Comparison of ENCODE assay signal across 10 mouse cellular contexts in the genomic region with DNA sequence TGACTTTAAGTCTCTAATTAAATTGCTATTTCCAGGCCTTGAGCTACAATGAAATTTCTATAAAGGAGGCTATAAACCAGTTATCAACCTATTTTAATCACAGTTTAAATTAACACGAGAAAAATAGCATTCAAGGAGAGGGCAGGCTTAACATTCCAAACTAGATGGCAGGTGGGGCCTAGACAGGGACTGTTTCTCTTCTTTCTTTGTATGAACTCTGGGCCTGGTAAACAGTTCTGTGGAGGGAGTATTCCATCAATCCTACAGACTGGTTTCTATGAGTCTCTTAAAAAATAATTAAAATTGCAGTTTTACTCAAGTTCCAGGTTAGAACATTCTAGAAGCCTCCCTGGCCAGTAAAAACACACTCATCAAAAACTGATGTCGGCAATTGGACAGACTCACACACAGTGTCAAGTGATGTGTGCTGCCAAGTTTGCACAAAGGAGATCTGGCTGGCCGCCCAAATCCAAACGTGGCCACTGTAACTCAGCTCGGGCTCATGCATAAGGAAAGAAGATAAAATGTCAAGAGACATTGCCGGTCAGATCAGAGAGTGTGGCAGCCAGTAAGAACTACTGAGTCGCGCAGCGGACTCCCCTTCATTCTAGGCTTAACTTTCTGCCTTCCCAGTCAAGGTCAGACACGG.
A peak's percentile ranks its signal among the peaks of the same experiment; 100 is the strongest.
DNase-seq lines count a peak whose midpoint lies in the region; ATAC-seq and TF ChIP-seq lines count a peak whose summit lies in the region.
"Had no signal": no experiment of that assay in that cellular context is flagged by ENCODE, and none has a peak within 500 bp of the region (broad histone marks: within the 10 kb centered on the region; RNA-seq: fewer than 3 reads in every experiment).

No protein-coding gene starts in this region.

- DNase-seq in kidney, postnatal 0 days (ENCODE audit: low spot score) = peak; percentile 44
- peak; percentile 78 for DNase-seq in adrenal gland, postnatal 10 days
- DNase-seq in hindbrain, postnatal 0 days (ENCODE audit: low spot score) = peak; percentile 75
- peak; percentile 15 for DNase-seq in ovary, postnatal 10 days (ENCODE audit: low spot score)
- no peak for DNase-seq in spleen, adult 12 weeks (ENCODE audit: low spot score)
- DNase-seq in left cerebral cortex, adult 18-20 months (ENCODE audit: low spot score in 2 of 2) = no peak

- WGBS in kidney, postnatal 0 days = 36% methylated on average over 10 of the region's 10 CpGs
- WGBS in kidney, embryonic 14.5 days = 50% methylated on average over 10 of the region's 10 CpGs
- WGBS in forebrain, embryonic 16.5 days = 26% methylated on average over 10 of the region's 10 CpGs
- 37% methylated on average over 10 of the region's 10 CpGs for WGBS in hindbrain, postnatal 0 days

- no peak for ATAC-seq in kidney, postnatal 0 days (replicated peaks; ENCODE audit: low FRiP score, low read depth)
- ATAC-seq in kidney, embryonic 14.5 days (ENCODE audit: low FRiP score, low TSS enrichment) = no peak
- ATAC-seq in forebrain, embryonic 16.5 days = peak; percentile 84
- peak; percentile 80 for ATAC-seq in hindbrain, postnatal 0 days

- H3K9me3 ChIP-seq in kidney, postnatal 0 days (replicated peaks; ENCODE audit: low read length) = no peaks in the 10 kb centered on the region
- no peaks in the 10 kb centered on the region for H3K9me3 ChIP-seq in kidney, embryonic 14.5 days (ENCODE audit: control insufficient read depth, low read length)
- no peaks in the 10 kb centered on the region for H3K9me3 ChIP-seq in forebrain, embryonic 16.5 days (ENCODE audit: control insufficient read depth, low read length)
- H3K9me3 ChIP-seq in hindbrain, postnatal 0 days (ENCODE audit: low read length) = no peaks in the 10 kb centered on the region
- H3K9me3 ChIP-seq: embryonic facial prominence, embryonic 15.5 days had no signal

- no peaks in the 10 kb centered on the region for H3K36me3 ChIP-seq in kidney, postnatal 0 days (ENCODE audit: insufficient read depth, low read length)
- H3K36me3 ChIP-seq in kidney, embryonic 14.5 days (ENCODE audit: control insufficient read depth, insufficient read depth, low read length) = no peaks in the 10 kb centered on the region
- H3K36me3 ChIP-seq in forebrain, embryonic 16.5 days (ENCODE audit: control insufficient read depth, insufficient read depth) = no peaks in the 10 kb centered on the region
- H3K36me3 ChIP-seq in hindbrain, postnatal 0 days (ENCODE audit: insufficient read depth, low read length) = no peaks in the 10 kb centered on the region
- H3K36me3 ChIP-seq: embryonic facial prominence, embryonic 15.5 days had no signal

- no peak overlapping the region for H3K4me2 ChIP-seq in kidney, postnatal 0 days (ENCODE audit: low read length)
- no peak overlapping the region for H3K4me2 ChIP-seq in kidney, embryonic 14.5 days (replicated peaks; ENCODE audit: low read depth, low read length)
- no peak overlapping the region for H3K4me2 ChIP-seq in forebrain, embryonic 16.5 days (ENCODE audit: low read length)
- H3K4me2 ChIP-seq in hindbrain, postnatal 0 days (ENCODE audit: low read depth, low read length) = no peak overlapping the region
- H3K4me2 ChIP-seq: embryonic facial prominence, embryonic 15.5 days had no signal

- no peaks in the 10 kb centered on the region for H3K27me3 ChIP-seq in kidney, postnatal 0 days (ENCODE audit: insufficient read depth, low read length)
- H3K27me3 ChIP-seq in kidney, embryonic 14.5 days (ENCODE audit: control insufficient read depth, insufficient read depth, low read length) = no peaks in the 10 kb centered on the region
- H3K27me3 ChIP-seq in forebrain, embryonic 16.5 days (replicated peaks; ENCODE audit: control insufficient read depth, insufficient read depth, low read length) = no peaks in the 10 kb centered on the region
- H3K27me3 ChIP-seq in hindbrain, postnatal 0 days (ENCODE audit: insufficient read depth, low read length) = no peaks in the 10 kb centered on the region
- H3K27me3 ChIP-seq: embryonic facial prominence, embryonic 15.5 days had no signal

- H3K27ac ChIP-seq in kidney, postnatal 0 days = no peak overlapping the region
- H3K27ac ChIP-seq in kidney, embryonic 14.5 days (ENCODE audit: low read depth, low read length) = no peak overlapping the region
- H3K27ac ChIP-seq in forebrain, embryonic 16.5 days (ENCODE audit: low read length) = no peak overlapping the region
- H3K27ac ChIP-seq in hindbrain, postnatal 0 days = no peak overlapping the region
- H3K27ac ChIP-seq: embryonic facial prominence, embryonic 15.5 days; liver, embryonic 14.5 days had no signal

- H3K4me3 ChIP-seq in kidney, postnatal 0 days (replicated peaks; ENCODE audit: low read depth, low read length) = no peak overlapping the region
- H3K4me3 ChIP-seq in kidney, embryonic 14.5 days (ENCODE audit: low read length) = no peak overlapping the region
- H3K4me3 ChIP-seq in forebrain, embryonic 16.5 days (replicated peaks; ENCODE audit: low read length) = no peak overlapping the region
- H3K4me3 ChIP-seq in hindbrain, postnatal 0 days (ENCODE audit: low read length) = no peak overlapping the region
- H3K4me3 ChIP-seq: embryonic facial prominence, embryonic 15.5 days had no signal

- TF ChIP-seq CTCF in kidney, postnatal 0 days (IDR thresholded peaks at IDR 0.05; ENCODE audit: low read depth) = no peak
- TF ChIP-seq CTCF in hindbrain, postnatal 0 days (IDR thresholded peaks at IDR 0.05; ENCODE audit: low read depth) = no peak

- H3K4me1 ChIP-seq in kidney, postnatal 0 days (replicated peaks; ENCODE audit: insufficient read depth, low read length) = no peaks in the 10 kb centered on the region
- H3K4me1 ChIP-seq in kidney, embryonic 14.5 days (ENCODE audit: control insufficient read depth, insufficient read depth, low read length) = peaks cover 7% of the 10 kb centered on the region; the same call in 1 of the 2 replicates
- H3K4me1 ChIP-seq in forebrain, embryonic 16.5 days (replicated peaks; ENCODE audit: control insufficient read depth, insufficient read depth, low read length) = peaks cover 4% of the 10 kb centered on the region; the same call in 1 of the 2 replicates
- H3K4me1 ChIP-seq in hindbrain, postnatal 0 days (ENCODE audit: insufficient read depth, low read length) = peaks cover 8% of the 10 kb centered on the region; the same call in 1 of the 2 replicates
- H3K4me1 ChIP-seq: embryonic facial prominence, embryonic 15.5 days had no signal

- no peak overlapping the region for H3K9ac ChIP-seq in kidney, postnatal 0 days (ENCODE audit: low read depth, low read length)
- no peak overlapping the region for H3K9ac ChIP-seq in kidney, embryonic 14.5 days (ENCODE audit: low read depth, low read length)
- H3K9ac ChIP-seq in forebrain, embryonic 16.5 days (replicated peaks; ENCODE audit: low read depth, low read length) = no peak overlapping the region
- no peak overlapping the region for H3K9ac ChIP-seq in hindbrain, postnatal 0 days (replicated peaks; ENCODE audit: low read length)
- H3K9ac ChIP-seq: embryonic facial prominence, embryonic 15.5 days; liver, embryonic 14.5 days had no signal

Comparison
In these comparisons a context has a peak if more than half of its experiments do, and no peak if none do; other contexts are left out.
1. ATAC-seq: peak in forebrain, embryonic 16.5 days (single experiment) and hindbrain, postnatal 0 days (single experiment); none in kidney, postnatal 0 days (single experiment) and kidney, embryonic 14.5 days (single experiment).
2. DNase-seq: peak in kidney, postnatal 0 days (single experiment), adrenal gland, postnatal 10 days (single experiment), hindbrain, postnatal 0 days (single experiment) and ovary, postnatal 10 days (single experiment); none in spleen, adult 12 weeks (single experiment) and left cerebral cortex, adult 18-20 months (0 of 2).